Mouse (Mus musculus) heart, embryonic 14.5 days (tissue): ENCODE results near the gene Gm14214. TPM values are rescaled to one million over a fixed set of nuclear protein-coding genes. Genes with fewer than 3 reads are reported as not detected.

Experiments
- ATAC-seq: fragments of 200-750 bp; cut with Nextera tagmentation; 2 replicates; pipeline ENCODE4 v1.8.0; 2017; ENCODE audit warnings: low read depth, moderate TSS enrichment; ENCODE audit not compliant: insufficient number of reproducible peaks, insufficient read depth, low FRiP score
- H3K27ac ChIP-seq, 2 experiments: fragments of 200-500 bp in 1 of 2; fragments of 300-500 bp in 1 of 2; sonication (generic) in 1 of 2; replicated peaks in 1 of 2; 2 replicates each; pipeline ENCODE4 v1.5.1; 2012 to 2014; ENCODE audit warnings: low read depth in 2 of 2, low read length in 2 of 2, control low read depth in 1 of 2, mild to moderate bottlenecking in 1 of 2, mixed read lengths in 1 of 2; ENCODE audit not compliant: control insufficient read depth in 1 of 2, insufficient read depth in 1 of 2
- H3K27me3 ChIP-seq: fragments of 300-500 bp; sonication (generic); 2 replicates; pipeline ENCODE4 v1.6.1; 2014; ENCODE audit warnings: mild to moderate bottlenecking, low read length, control low read depth; ENCODE audit not compliant: control insufficient read depth, insufficient read depth
- H3K36me3 ChIP-seq: fragments of 300-500 bp; sonication (generic); 2 replicates; pipeline ENCODE4 v1.6.1; 2014; ENCODE audit warnings: mild to moderate bottlenecking, control low read depth, low read length, mixed read lengths; ENCODE audit not compliant: control insufficient read depth, insufficient read depth
- H3K4me1 ChIP-seq, 2 experiments: fragments of 200-500 bp in 1 of 2; fragments of 300-500 bp in 1 of 2; sonication (generic) in 1 of 2; 2 replicates each; pipeline ENCODE4 v1.6.1; 2012 to 2014; ENCODE audit warnings: low read length in 2 of 2, control low read depth in 1 of 2, mixed read lengths in 1 of 2; ENCODE audit not compliant: control insufficient read depth in 2 of 2, insufficient read depth in 2 of 2
- H3K4me2 ChIP-seq: fragments of 300-500 bp; sonication (generic); 2 replicates; pipeline ENCODE4 v1.6.1; 2014; ENCODE audit warnings: mild to moderate bottlenecking, low read length
- H3K4me3 ChIP-seq, 2 experiments: fragments of 200-500 bp in 1 of 2; fragments of 300-500 bp in 1 of 2; sonication (generic) in 1 of 2; 2 replicates each; pipeline ENCODE4 v1.5.1; 2012 to 2014; ENCODE audit warnings: low read length in 2 of 2, mild to moderate bottlenecking in 2 of 2, control low read depth in 1 of 2, low read depth in 1 of 2, moderate library complexity in 1 of 2; ENCODE audit not compliant: control insufficient read depth in 1 of 2, insufficient read depth in 1 of 2
- H3K9ac ChIP-seq: fragments of 300-500 bp; sonication (generic); 2 replicates; pipeline ENCODE4 v1.6.1; 2014; ENCODE audit warnings: mild to moderate bottlenecking, low read length
- H3K9me3 ChIP-seq: fragments of 300-500 bp; sonication (generic); 2 replicates; pipeline ENCODE4 v1.6.1; 2016; ENCODE audit warnings: low read length, control low read depth; ENCODE audit not compliant: control insufficient read depth
- WGBS: fragments of 180-500 bp; shearing (Covaris S2); extraction: QIAGEN DNeasy Blood & Tissue Kit; methylation state at CpG from one replicate; pipeline ENCODE4 v1.1.7; 2014; 5-methylcytosine and 5-hydroxymethylcytosine counted together
- polyA plus RNA-seq: library from polyadenylated mRNA; unstranded; fragments of >200 nt; fragmentation: Nextera tagmentation; extraction: Ambion mirVana; gene quantifications from 2 replicates; pipeline ENCODE4 v1.2.1, GENCODE M21; 2014

Gene Gm14214
- polyA plus RNA-seq, 1 experiment from 2014 or later: not detected

DNA sequence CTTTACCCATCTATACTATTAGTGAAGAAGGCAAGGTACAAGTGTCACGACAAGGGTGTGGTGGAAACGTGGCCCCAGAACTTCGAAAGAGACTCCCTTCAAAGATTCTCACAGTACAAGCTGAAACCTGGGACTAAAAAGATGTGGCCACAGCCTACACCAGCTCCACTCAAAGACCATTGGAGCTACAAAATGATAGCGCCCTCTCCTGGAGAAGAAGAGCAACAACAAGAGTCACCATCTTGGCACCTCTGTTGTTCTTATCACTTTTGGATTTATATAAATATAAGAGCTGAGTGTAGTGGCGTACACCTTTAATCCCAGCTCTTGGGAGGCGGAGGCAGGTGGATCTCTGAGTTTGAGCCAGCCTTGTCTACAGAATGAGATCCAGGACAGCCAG is 14.0 kb downstream of the Gm14214 start:
- no peaks in the 10 kb centered on the region for H3K27me3 ChIP-seq
- H3K27ac ChIP-seq: no peak overlapping the region
- H3K4me1 ChIP-seq: 0 out of 4 replicates have a peak, but pooled peaks cover 0 to 3% of the 10 kb centered on the region in 2 experiments
- H3K9ac ChIP-seq: no peak overlapping the region
- H3K36me3 ChIP-seq: no peaks in the 10 kb centered on the region
- no peak overlapping the region for H3K4me3 ChIP-seq
- ATAC-seq: no peak
- 58% methylated on average over 6 of the region's 6 CpGs for WGBS
- no peak overlapping the region for H3K4me2 ChIP-seq
- no peaks in the 10 kb centered on the region for H3K9me3 ChIP-seq

DNA sequence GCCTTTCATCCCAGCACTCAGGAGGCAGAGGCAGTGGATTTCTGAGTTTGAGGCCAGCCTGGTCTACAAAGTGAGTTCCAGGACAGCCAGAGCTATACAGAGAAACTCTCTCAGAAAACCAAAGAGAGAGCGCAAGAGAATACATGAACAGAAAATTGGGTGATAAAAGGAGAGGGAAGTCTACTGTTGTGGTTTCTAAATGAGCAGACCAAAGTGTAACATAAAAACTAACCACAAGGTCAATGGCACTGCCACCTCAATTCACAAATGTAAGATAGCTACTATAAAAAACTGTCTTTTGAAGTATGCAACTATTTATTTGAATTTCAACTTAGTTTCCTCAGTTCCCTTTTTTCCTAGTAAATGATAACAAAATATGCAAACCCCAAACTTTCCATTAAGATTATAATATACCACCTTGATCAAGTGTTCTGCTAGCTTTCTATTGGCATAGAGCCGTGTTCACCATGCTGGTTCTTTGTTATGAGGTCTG is 15.7 kb downstream of the Gm14214 start:
- Histone ChIP-seq H3K9me3 (no peaks in the 10 kb centered on the region), H3K27ac (no peak overlapping the region), H3K4me3 (no peak overlapping the region), H3K4me2 (no peak overlapping the region), H3K9ac (no peak overlapping the region), H3K36me3 (no peaks in the 10 kb centered on the region), H3K4me1 (0 out of 4 replicates have a peak, but pooled peaks cover 0 to 5% of the 10 kb centered on the region in 2 experiments), H3K27me3 (no peaks in the 10 kb centered on the region)
- no peak for ATAC-seq
- 77% methylated on average over 2 of the region's 2 CpGs for WGBS

GRCm38 (mm10) chr2:154751924-154752323 is 17.9 kb downstream of the Gm14214 start:
- no peak for ATAC-seq
- no peak overlapping the region for H3K9ac ChIP-seq
- H3K27me3 ChIP-seq: no peaks in the 10 kb centered on the region
- 63% methylated on average over 8 of the region's 8 CpGs for WGBS
- no peak overlapping the region for H3K27ac ChIP-seq
- no peak overlapping the region for H3K4me3 ChIP-seq
- H3K4me2 ChIP-seq: no peak overlapping the region
- 0 out of 4 replicates have a peak, but pooled peaks cover 0 to 7% of the 10 kb centered on the region in 2 experiments for H3K4me1 ChIP-seq
- H3K36me3 ChIP-seq: no peaks in the 10 kb centered on the region
- H3K9me3 ChIP-seq: no peaks in the 10 kb centered on the region; the same call in 1 of the 2 replicates

DNA sequence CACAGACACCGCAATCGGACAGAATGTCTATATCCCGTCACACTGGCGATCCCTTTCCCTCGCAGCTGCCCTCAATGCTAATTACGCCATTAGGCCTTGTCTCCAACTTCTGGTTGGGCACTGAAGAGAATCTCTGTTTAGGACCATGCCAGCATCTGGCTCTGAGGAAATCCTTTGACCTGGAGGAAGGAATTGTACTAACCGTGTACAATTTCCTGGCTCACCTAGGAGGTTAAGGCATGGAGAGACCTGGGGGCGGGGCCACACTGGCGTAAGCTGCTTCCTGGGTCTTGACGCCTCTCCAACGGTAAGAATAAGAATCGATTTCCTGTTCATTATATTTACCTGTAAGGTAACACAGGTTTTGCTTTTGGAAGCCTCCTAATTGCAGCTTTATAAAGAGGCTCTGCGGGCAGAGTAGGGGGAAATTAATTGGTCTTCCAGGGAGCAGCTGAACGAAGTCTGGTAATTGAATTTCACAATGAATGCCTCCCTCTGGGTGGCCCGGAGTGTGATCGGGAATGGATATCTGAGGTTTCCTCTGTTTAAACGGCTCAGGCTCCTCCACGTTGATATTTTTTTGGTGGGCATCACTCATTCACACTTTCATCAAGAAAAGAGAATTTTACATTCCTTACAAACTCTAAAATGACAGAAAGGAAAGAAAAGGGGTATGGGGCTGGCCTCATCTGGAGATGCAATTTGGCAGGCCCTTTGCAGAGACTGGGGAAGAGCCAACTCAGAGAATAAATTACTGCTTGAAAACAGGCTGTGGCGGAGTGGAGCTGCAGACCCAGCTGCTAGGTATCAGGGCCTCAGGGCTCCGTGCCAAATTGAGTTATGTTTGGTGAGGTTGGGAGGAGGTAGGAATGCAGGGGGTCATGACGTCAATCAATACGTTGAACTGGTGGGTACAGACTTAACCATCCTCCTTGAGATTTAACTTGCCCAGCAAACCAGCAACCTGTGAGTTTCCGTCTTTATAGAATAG is 20.5 kb downstream of the Gm14214 start:
- 0 out of 4 replicates have a peak, but pooled peaks cover 0 to 7% of the 10 kb centered on the region in 2 experiments for H3K4me1 ChIP-seq
- H3K27ac ChIP-seq: no peak overlapping the region
- no peak for ATAC-seq
- no peaks in the 10 kb centered on the region for H3K27me3 ChIP-seq
- H3K9ac ChIP-seq: no peak overlapping the region
- WGBS: 63% methylated on average over 23 of the region's 23 CpGs
- no peaks in the 10 kb centered on the region for H3K36me3 ChIP-seq
- H3K4me2 ChIP-seq: no peak overlapping the region
- no peak overlapping the region for H3K4me3 ChIP-seq
- H3K9me3 ChIP-seq: no peaks in the 10 kb centered on the region; the same call in 1 of the 2 replicates

DNA sequence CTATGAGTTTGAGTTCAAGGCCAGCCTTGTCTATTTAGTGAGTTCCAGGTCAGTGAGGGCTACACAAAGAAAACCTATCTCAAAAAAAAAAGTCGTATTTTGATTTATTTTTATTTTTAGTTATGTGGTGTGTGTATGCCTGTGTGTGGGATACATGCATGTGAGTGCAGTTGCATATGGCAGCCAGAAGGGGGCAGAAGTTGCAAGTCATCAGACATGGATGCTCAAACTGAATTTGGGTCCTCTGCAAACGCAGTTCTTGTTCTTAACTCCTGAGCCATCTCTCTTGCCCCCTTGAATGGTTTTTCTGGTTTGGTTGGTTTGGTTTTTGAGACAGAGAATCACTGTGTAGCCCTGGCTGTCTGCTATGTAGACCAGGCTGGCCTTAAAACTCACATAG is 21.4 kb downstream of the Gm14214 start:
- H3K4me3 ChIP-seq: no peak overlapping the region
- ATAC-seq: no peak
- H3K4me2 ChIP-seq: no peak overlapping the region
- no peaks in the 10 kb centered on the region for H3K27me3 ChIP-seq
- H3K27ac ChIP-seq: no peak overlapping the region
- 0 out of 4 replicates have a peak, but pooled peaks cover 0 to 4% of the 10 kb centered on the region in 2 experiments for H3K4me1 ChIP-seq
- 83% methylated on average over 2 of the region's 2 CpGs for WGBS
- no peaks in the 10 kb centered on the region for H3K36me3 ChIP-seq
- H3K9ac ChIP-seq: no peak overlapping the region
- no peaks in the 10 kb centered on the region; the same call in 1 of the 2 replicates for H3K9me3 ChIP-seq

DNA sequence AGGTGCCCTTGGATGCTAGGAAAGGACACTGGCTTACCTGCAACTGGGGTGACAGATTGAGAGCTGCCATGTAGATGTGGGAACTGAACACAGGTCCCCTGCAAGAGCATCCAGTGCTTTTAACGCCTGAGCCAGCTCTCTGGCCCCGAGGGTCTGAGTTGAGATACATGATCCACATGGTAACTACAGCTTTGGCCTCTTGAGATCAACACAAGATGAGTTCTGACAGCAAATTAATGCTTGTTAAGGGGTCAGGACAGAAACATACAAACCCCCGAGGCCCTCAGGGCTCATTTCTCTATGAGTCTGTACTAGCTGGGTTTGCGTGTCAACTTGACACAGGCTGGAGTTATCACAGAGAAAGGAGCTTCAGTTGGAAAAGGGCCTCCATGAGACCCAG is 25.9 kb downstream of the Gm14214 start:
- H3K36me3 ChIP-seq: no peaks in the 10 kb centered on the region
- no peak overlapping the region for H3K4me3 ChIP-seq
- no peak for ATAC-seq
- H3K27me3 ChIP-seq: no peaks in the 10 kb centered on the region
- no peaks in the 10 kb centered on the region for H3K4me1 ChIP-seq
- H3K27ac ChIP-seq: no peak overlapping the region
- H3K9me3 ChIP-seq: no peaks in the 10 kb centered on the region; the same call in 1 of the 2 replicates
- no peak overlapping the region for H3K4me2 ChIP-seq
- 77% methylated on average over 4 of the region's 4 CpGs for WGBS
- H3K9ac ChIP-seq: no peak overlapping the region

DNA sequence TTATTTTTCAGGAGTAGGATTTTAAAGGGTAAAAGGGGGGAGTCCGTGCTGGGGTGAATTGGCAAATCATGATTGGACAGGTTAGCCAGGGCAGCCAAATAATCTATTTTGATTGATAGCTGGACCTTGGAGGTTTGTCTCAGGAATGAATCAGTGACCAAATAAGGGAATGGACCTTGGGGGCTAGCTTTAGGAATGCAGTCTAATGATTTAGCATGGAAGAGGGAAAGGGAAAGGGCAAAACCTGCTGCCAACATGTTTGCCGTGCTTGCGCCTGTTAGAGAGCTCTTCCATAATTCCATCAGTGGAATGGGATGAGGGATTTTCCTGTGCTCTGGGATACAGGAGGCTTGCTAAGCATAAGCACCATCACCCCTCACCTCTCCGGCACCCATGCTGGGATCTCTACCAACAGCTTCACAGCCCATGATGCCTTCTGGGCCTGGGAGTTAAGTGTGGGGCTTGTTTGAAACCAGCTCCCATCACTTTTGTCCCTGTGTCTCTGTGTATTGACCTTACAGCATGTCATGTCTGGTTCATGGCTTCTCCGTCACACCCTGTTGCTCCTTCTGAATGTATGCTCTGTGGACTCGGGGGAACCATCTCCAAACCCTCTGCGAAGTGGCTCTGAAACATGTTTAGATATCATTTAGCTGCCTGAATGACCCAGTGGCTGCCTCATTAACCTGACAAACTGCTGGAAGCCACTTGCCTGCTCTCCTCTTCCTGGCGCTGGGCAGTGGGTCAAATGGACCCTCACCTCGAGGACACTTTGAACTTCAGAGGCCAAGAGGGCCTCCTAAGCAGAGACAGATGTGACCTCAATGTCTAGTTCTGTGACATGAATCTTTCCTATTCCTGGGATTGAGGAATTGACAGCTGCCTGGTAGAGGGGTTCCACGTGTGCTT is 26.7 kb downstream of the Gm14214 start:
- H3K27me3 ChIP-seq: no peaks in the 10 kb centered on the region
- no peaks in the 10 kb centered on the region for H3K4me1 ChIP-seq
- no peaks in the 10 kb centered on the region for H3K9me3 ChIP-seq
- WGBS: 72% methylated on average over 10 of the region's 10 CpGs
- ATAC-seq: no peak
- H3K36me3 ChIP-seq: no peaks in the 10 kb centered on the region
- no peak overlapping the region for H3K9ac ChIP-seq
- no peak overlapping the region for H3K4me2 ChIP-seq
- no peak overlapping the region for H3K27ac ChIP-seq
- no peak overlapping the region for H3K4me3 ChIP-seq
